Mouse (Mus musculus): ENCODE measurements at regions not wholly inside any gene's neighbourhood (a gene's known extent, or its start where the extent isn't known, plus 50 kb on each side); places are given as distances from the start of the nearest gene placed in this dataset.

- DNase-seq (ENCODE audit: low spot score in 2 of 2): no peak
Measured at GRCm38 (mm10) chr16:21274012-21274528, 69.5 kb downstream of the Ephb3 start.

GRCm38 (mm10) chr16:21277789-21278342 lies 73.3 kb downstream of the Ephb3 start:
- no peak for DNase-seq (ENCODE audit: low spot score in 2 of 2)

GRCm38 (mm10) chr16:21278387-21278786 lies 73.8 kb downstream of the Ephb3 start:
- no peak for DNase-seq (ENCODE audit: low spot score in 2 of 2)

DNA sequence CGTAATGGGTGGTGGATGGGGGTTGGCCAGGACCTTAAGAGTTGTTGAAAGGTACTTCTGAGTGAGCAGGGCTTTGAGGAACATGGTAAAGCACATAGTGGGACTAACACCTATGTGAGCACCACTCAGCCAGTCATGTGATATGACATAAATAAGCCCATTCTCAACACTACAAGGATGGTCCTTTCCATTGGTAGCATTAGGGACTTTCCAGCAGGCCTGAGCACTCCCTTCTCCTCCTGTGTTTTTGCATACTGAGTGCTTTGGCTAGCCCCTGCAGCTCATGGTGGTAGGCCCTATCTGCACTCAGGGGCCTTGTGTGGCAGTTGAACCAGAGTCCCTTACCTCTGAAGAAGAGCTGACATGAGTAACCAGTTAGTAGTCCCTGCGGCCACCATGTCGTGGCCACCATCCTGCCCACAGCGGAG lies 75.7 kb downstream of the Ephb3 start:
- DNase-seq (ENCODE audit: low spot score in 2 of 2): no peak

GRCm38 (mm10) chr16:21281958-21282730 lies 77.6 kb downstream of the Ephb3 start:
- no peak for DNase-seq (ENCODE audit: low spot score in 2 of 2)

- DNase-seq (ENCODE audit: low spot score in 2 of 2): no peak
Measured at GRCm38 (mm10) chr16:21286099-21286498, 81.5 kb downstream of the Ephb3 start.

GRCm38 (mm10) chr16:21289528-21289927 lies 85.0 kb downstream of the Ephb3 start:
- DNase-seq (ENCODE audit: low spot score in 2 of 2): no peak

DNA sequence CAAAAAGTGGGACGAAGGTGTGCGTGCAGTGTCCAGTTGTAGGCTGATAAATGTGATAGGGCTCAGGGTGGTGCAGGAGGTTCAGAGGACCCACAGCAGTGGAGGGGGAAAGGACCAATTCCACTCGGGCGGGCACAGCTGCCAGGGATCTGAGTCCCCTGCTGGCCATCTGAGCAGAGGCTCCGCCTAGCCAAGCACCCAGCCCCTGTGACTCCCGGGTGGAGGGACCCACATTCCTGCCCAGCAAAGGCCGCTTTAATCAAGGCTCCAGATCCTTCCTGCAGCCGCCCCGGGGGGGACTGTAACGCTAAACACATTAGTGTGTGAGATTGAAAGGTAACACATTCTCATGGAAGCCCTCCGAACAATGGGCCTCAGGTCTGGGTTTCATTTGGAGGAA lies 88.5 kb downstream of the Ephb3 start:
- no peak for DNase-seq (ENCODE audit: low spot score in 2 of 2)

GRCm38 (mm10) chr16:21293569-21293968 lies 89.0 kb downstream of the Ephb3 start:
- DNase-seq (ENCODE audit: low spot score in 2 of 2): no peak

DNA sequence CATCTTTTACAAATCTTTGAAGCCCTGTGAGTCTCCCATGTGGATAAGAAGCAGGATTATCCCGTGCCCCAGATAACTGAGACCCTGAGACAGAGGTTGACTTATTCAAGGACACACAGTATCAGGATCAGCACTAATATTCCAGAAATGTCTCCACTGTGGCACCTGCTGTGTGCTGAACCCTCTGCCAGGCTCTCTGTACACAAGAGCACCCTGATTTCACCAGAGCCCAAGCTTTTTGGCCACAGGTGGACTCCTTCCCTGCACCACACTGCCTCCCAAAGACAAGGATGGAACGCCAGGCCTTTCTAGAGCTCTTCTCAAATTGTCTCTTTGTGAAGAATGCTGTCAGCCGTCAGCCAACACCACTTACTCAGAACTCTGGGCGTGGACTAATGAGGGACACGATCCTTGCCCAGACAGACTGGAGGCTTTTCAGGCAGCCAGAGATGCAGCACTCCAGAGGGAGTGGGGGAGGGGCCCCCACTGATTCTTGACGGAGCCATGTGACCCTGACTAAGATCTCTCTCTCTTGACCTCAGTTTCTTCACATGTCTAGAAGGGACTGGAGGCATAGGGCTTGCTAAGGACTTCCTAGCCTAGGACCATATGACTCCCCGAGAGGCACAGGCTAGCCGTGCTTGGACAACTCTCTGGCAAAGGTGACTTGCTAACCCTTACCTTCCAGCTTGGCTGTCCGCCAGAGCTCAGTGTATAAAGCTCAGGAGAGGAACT lies 90.3 kb downstream of the Ephb3 start:
- no peak for DNase-seq (ENCODE audit: low spot score in 2 of 2)

DNA sequence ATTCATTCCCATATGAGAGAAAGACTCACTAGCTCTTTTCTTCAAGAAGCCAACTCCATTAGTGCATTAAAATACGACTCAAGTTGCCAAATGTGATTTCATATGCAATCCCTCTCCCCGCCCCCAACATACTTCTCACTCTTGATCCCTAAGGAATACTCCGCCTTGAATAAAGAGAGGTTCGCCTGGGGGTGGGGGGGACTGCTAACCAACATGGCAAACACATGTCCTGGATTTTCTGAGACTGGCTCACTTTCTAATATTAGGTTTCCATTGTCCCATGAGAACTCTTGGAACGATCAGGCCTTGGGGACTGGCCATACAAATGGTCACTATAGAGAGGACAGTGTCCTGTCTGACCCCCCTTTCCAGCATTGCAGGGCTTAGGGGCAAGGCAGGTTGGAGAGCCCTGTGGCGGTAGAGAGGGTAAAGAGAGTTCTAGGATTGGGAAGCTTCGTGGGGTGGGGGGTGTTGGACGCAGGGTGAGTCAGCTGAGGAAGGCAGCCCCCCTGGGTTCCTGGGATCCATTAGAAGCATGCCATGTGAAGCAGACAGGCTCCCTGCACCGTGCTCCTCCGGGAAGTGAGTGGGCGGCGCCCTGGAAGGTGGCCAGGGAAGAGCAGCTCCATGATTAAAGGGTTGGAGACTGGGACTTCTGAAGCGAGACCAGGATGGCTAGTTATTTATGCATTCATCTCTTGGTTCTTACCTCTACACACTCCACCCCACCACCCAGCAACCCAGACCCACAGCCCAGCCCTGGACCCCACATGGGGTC lies 91.6 kb downstream of the Ephb3 start:
- no peak for DNase-seq (ENCODE audit: low spot score in 2 of 2)

DNA sequence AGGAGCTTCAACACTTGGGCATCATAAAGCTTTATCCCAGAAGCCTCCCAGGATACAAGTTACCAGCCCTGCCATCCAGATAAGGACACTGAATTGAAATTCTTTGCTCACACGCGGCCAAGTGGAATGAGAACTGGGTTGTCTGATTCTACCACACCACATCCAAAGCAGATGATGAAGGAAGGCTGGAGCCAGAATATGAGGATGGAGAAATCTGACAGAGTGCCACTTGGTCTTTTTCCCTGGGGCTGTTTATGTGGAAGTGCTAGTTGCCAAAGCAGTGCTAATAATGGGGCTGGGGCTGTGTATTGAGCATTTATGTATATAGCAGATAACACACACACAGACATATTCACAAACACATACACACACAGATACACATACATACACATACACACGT lies 92.2 kb downstream of the Ephb3 start:
- DNase-seq (ENCODE audit: low spot score in 2 of 2): no peak

- DNase-seq (ENCODE audit: low spot score in 2 of 2): no peak
Measured at GRCm38 (mm10) chr16:21298866-21299265, 94.3 kb downstream of the Ephb3 start.

- DNase-seq (ENCODE audit: low spot score in 2 of 2): no peak
Measured at GRCm38 (mm10) chr16:21305859-21306258, 101.3 kb downstream of the Ephb3 start.

GRCm38 (mm10) chr16:21308513-21308912 lies 104.0 kb downstream of the Ephb3 start:
- no peak for DNase-seq (ENCODE audit: low spot score in 2 of 2)

DNA sequence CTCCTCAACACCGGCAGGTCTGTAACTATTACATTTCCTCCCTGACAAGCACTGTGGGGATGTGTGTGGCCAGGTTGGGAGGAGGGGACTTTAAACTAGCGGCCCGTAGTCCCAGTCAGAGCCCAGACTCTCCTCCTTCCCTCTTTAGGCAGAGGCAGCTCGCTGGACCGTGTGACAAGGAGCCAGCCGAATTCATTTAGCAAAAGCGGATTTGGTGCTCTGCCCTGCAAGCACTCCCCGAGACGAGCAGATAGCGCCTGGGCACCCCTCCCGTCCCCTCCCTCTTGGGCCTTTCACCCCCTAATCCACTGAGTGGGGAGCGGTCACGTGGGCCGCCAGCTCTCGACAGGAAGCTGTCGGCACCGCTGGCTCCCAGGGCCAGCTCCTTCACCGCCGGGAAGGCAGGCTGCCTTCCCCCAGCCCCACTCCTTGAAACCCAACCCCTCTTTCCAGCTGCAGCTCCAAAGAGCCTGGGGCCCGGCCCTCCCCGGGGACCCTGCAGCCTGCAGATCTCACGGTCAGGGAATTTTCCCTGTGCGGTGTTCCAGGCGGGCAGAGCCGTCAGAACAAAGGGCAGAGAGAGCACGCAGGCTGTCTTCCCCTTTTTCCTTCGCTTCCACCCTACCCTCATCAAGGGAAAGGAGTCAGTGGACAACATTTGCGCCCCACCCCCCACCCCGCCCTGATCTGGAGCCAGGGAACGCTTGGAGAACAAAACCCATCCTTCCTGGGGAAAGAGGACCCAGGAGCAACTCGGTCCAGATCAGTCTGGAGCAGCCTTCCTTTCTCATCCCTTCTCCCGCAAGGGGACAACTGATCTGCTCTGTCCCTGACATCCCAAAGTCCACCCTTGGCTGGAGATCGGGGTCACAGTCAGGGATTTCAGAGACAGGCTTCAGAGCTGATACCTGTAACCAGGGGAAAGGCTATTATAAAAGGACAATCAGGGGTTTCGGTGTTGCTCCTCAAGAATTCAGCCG lies 106.4 kb downstream of the Ephb3 start:
- DNase-seq (ENCODE audit: low spot score in 2 of 2): peak; percentile 10 to 28

GRCm38 (mm10) chr16:21311781-21312180 lies 107.2 kb downstream of the Ephb3 start:
- no peak for DNase-seq (ENCODE audit: low spot score in 2 of 2)

- no peak for DNase-seq (ENCODE audit: low spot score in 2 of 2)
Measured at GRCm38 (mm10) chr16:21315751-21316151, 107.2 kb upstream of the Vps8 start.

- DNase-seq (ENCODE audit: low spot score in 2 of 2): no peak
Measured at GRCm38 (mm10) chr16:21318009-21318639, 104.8 kb upstream of the Vps8 start.
